Mouse (Mus musculus) heart, adult 2 months (tissue): ENCODE data around the gene Clrn3.

Source experiments
- CTCF ChIP-seq: fragments of 200-600 bp; IDR thresholded peaks from 2 replicates; pipeline ENCODE4 v1.8.1; 2022; ENCODE audit warnings: antibody characterized with exemption, mild to moderate bottlenecking, moderate library complexity
- EP300 ChIP-seq: fragments of 200-500 bp; IDR thresholded peaks from 2 replicates; pipeline ENCODE4 v1.6.1; 2011; ENCODE audit warnings: low read depth, low read length, control low read depth; ENCODE audit not compliant: insufficient read depth
- POLR2A ChIP-seq: fragments of 200-500 bp; IDR thresholded peaks from 2 replicates; pipeline ENCODE4 v1.6.1; 2011; ENCODE audit warnings: mild to moderate bottlenecking, low read depth, low read length, control low read depth; ENCODE audit not compliant: insufficient read depth

DNA sequence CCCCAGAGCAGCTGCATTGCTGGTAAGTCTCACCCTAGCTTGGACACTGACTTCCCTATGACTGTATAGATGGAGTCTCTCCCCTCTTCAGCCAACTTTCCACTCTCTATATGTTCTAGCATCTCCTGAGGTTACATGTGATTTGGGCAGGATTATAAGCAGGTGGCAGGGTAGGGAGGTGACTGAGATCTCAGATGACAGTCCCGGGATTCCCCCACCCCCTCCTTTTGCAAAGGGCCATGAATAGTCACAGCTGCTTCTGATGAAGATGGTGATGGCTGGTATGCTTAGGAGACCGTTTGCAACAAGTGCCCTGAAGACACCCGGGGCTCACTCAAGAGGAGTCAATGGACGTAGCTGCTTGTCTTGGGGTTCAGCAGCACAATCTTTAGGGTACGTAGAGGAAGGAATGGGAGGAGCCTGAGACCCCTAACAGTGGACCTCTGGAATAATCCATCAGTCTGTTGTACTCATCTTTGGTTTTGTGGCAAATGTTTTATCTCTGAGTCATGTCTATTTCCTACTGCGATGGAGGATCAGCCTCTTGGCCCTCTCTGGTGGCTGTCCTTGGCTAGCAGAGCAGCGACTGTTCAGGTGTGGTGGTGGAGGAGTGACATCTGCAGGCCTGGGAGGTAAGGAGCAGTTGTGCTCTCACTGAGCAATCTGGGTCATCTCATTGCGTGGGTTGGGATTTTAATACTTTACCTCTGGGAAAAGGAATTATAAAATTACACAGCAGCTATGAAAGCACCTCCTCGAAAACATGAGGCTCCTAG, 38.5 kb downstream of the Clrn3 start:
- TF ChIP-seq POLR2A (no peak), CTCF (no peak), EP300 (no peak)
